Mouse (Mus musculus): ENCODE measurements around the gene St6galnac6. TPM values are rescaled to one million over a fixed set of nuclear protein-coding genes. Genes with fewer than 3 reads are reported as not detected.

The St6galnac6 gene
- polyA plus RNA-seq, 1 experiment from 2014 or later: 12.2 TPM

- no peaks in the 10 kb centered on the region for H3K9me3 ChIP-seq (ENCODE audit: control insufficient read depth, low read length)
- no peaks in the 10 kb centered on the region for H3K27me3 ChIP-seq (ENCODE audit: control insufficient read depth, insufficient read depth, low read length)
- H3K4me1 ChIP-seq (ENCODE audit: control insufficient read depth in 2 of 2, insufficient read depth in 2 of 2, low read length in 2 of 2): peaks cover 49 to 52% of the 10 kb centered on the region in 2 experiments
- H3K27ac ChIP-seq (replicated peaks in 1 of 2; ENCODE audit: control insufficient read depth in 1 of 2, insufficient read depth in 1 of 2, low read depth in 2 of 2, low read length in 2 of 2): peak overlapping the region; percentile 61 to 81
- H3K4me3 ChIP-seq (ENCODE audit: control insufficient read depth in 1 of 2, insufficient read depth in 1 of 2, low read depth in 1 of 2, low read length in 2 of 2): peak overlapping the region; percentile 9 to 50
- ATAC-seq (ENCODE audit: insufficient number of reproducible peaks, insufficient read depth, low FRiP score, low read depth): no peak
- H3K4me2 ChIP-seq (ENCODE audit: low read length): peak overlapping the region; percentile 85
- WGBS: 45% methylated on average over 4 of the region's 4 CpGs
- H3K36me3 ChIP-seq (ENCODE audit: control insufficient read depth, insufficient read depth, low read length): peaks cover 35% of the 10 kb centered on the region
- H3K9ac ChIP-seq (ENCODE audit: low read length): peak overlapping the region; percentile 93
These were observed 28.6 kb downstream of the St6galnac6 start for GRCm38 (mm10) chr2:32628044-32628550.

DNA sequence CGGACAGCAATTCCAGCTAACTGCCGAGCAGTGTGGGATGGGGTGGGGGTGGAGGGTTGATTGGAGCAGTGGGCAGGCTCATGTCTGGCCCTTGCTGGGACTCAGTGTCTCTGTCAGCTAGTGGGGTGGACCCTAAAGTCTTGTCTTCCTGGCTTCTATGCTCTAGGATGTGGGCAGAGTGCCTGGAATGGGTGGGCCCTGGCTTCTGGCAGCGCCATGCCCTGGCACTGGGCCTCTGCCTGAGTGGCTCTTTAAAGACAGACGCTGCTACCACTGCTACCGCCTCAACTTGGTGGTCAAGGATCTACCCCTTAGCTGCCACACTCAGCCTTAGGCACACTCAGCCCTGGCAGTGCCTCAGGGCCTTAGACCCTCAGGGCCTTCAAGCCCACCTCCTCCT is 29.2 kb downstream of the St6galnac6 start:
- Histone ChIP-seq H3K4me3 (ENCODE audit: control insufficient read depth in 1 of 2, insufficient read depth in 1 of 2, low read depth in 1 of 2, low read length in 2 of 2) (peak overlapping the region; percentile 5 to 50; a peak in 3 of 4 replicates), H3K27ac (replicated peaks in 1 of 2; ENCODE audit: control insufficient read depth in 1 of 2, insufficient read depth in 1 of 2, low read depth in 2 of 2, low read length in 2 of 2) (peak overlapping the region; percentile 61 to 81), H3K36me3 (ENCODE audit: control insufficient read depth, insufficient read depth, low read length) (peaks cover 41% of the 10 kb centered on the region), H3K9me3 (ENCODE audit: control insufficient read depth, low read length) (no peaks in the 10 kb centered on the region), H3K4me2 (ENCODE audit: low read length) (peak overlapping the region; percentile 85), H3K27me3 (ENCODE audit: control insufficient read depth, insufficient read depth, low read length) (no peaks in the 10 kb centered on the region), H3K4me1 (ENCODE audit: control insufficient read depth in 2 of 2, insufficient read depth in 2 of 2, low read length in 2 of 2) (peaks cover 49 to 56% of the 10 kb centered on the region in 2 experiments), H3K9ac (ENCODE audit: low read length) (peak overlapping the region; percentile 93)
- peak; percentile 5; the same call in 1 of the 2 replicates for ATAC-seq (ENCODE audit: insufficient number of reproducible peaks, insufficient read depth, low FRiP score, low read depth)
- 17% methylated on average over 5 of the region's 5 CpGs for WGBS

GRCm38 (mm10) chr2:32629276-32629976 is 29.9 kb downstream of the St6galnac6 start:
- WGBS: 54% methylated on average over 9 of the region's 9 CpGs
- ATAC-seq (ENCODE audit: insufficient number of reproducible peaks, insufficient read depth, low FRiP score, low read depth): no peak
- peaks cover 48% of the 10 kb centered on the region for H3K36me3 ChIP-seq (ENCODE audit: control insufficient read depth, insufficient read depth, low read length)

GRCm38 (mm10) chr2:32630036-32630435 is 30.5 kb downstream of the St6galnac6 start:
- H3K4me1 ChIP-seq (ENCODE audit: control insufficient read depth in 2 of 2, insufficient read depth in 2 of 2, low read length in 2 of 2): peaks cover 47 to 58% of the 10 kb centered on the region in 2 experiments
- H3K4me2 ChIP-seq (ENCODE audit: low read length): no peak overlapping the region
- no peak overlapping the region for H3K27ac ChIP-seq (replicated peaks in 1 of 2; ENCODE audit: control insufficient read depth in 1 of 2, insufficient read depth in 1 of 2, low read depth in 2 of 2, low read length in 2 of 2)
- H3K27me3 ChIP-seq (ENCODE audit: control insufficient read depth, insufficient read depth, low read length): no peaks in the 10 kb centered on the region
- H3K4me3 ChIP-seq (ENCODE audit: control insufficient read depth in 1 of 2, insufficient read depth in 1 of 2, low read depth in 1 of 2, low read length in 2 of 2): no peak overlapping the region
- no peak overlapping the region for H3K9ac ChIP-seq (ENCODE audit: low read length)
- peaks cover 54% of the 10 kb centered on the region for H3K36me3 ChIP-seq (ENCODE audit: control insufficient read depth, insufficient read depth, low read length)
- whole genome bisulfite sequencing: 82% methylated on average over 9 of the region's 9 CpGs
- H3K9me3 ChIP-seq (ENCODE audit: control insufficient read depth, low read length): no peaks in the 10 kb centered on the region
- ATAC-seq (ENCODE audit: insufficient number of reproducible peaks, insufficient read depth, low FRiP score, low read depth): no peak

More at GRCm38 (mm10) chr2:32629276-32629976, 29.9 kb downstream of the St6galnac6 start:
- peak overlapping the region; percentile 93 for H3K9ac ChIP-seq (ENCODE audit: low read length)
- H3K4me1 ChIP-seq (ENCODE audit: control insufficient read depth in 2 of 2, insufficient read depth in 2 of 2, low read length in 2 of 2): peaks cover 51 to 61% of the 10 kb centered on the region in 2 experiments
- peak overlapping the region in 1 of 2 experiments; percentile 61; a peak in 2 of 4 replicates for H3K27ac ChIP-seq (replicated peaks in 1 of 2; ENCODE audit: control insufficient read depth in 1 of 2, insufficient read depth in 1 of 2, low read depth in 2 of 2, low read length in 2 of 2)
- H3K9me3 ChIP-seq (ENCODE audit: control insufficient read depth, low read length): no peaks in the 10 kb centered on the region
- peak overlapping the region; percentile 85 for H3K4me2 ChIP-seq (ENCODE audit: low read length)
- H3K27me3 ChIP-seq (ENCODE audit: control insufficient read depth, insufficient read depth, low read length): no peaks in the 10 kb centered on the region
- H3K4me3 ChIP-seq (ENCODE audit: control insufficient read depth in 1 of 2, insufficient read depth in 1 of 2, low read depth in 1 of 2, low read length in 2 of 2): peak overlapping the region in 1 of 2 experiments; percentile 50; a peak in 1 of 4 replicates

GRCm38 (mm10) chr2:32631046-32631445 is 31.5 kb downstream of the St6galnac6 start:
- WGBS: 83% methylated on average over 10 of the region's 10 CpGs
- no peak for ATAC-seq (ENCODE audit: insufficient number of reproducible peaks, insufficient read depth, low FRiP score, low read depth)
- no peak overlapping the region for H3K4me3 ChIP-seq (ENCODE audit: control insufficient read depth in 1 of 2, insufficient read depth in 1 of 2, low read depth in 1 of 2, low read length in 2 of 2)
- H3K9ac ChIP-seq (ENCODE audit: low read length): no peak overlapping the region
- H3K36me3 ChIP-seq (ENCODE audit: control insufficient read depth, insufficient read depth, low read length): peaks cover 59% of the 10 kb centered on the region
- H3K27ac ChIP-seq (replicated peaks in 1 of 2; ENCODE audit: control insufficient read depth in 1 of 2, insufficient read depth in 1 of 2, low read depth in 2 of 2, low read length in 2 of 2): no peak overlapping the region
- no peak overlapping the region for H3K4me2 ChIP-seq (ENCODE audit: low read length)
- peaks cover 42 to 56% of the 10 kb centered on the region in 2 experiments for H3K4me1 ChIP-seq (ENCODE audit: control insufficient read depth in 2 of 2, insufficient read depth in 2 of 2, low read length in 2 of 2)
- H3K27me3 ChIP-seq (ENCODE audit: control insufficient read depth, insufficient read depth, low read length): no peaks in the 10 kb centered on the region
- H3K9me3 ChIP-seq (ENCODE audit: control insufficient read depth, low read length): no peaks in the 10 kb centered on the region

- Histone ChIP-seq H3K4me1 (ENCODE audit: control insufficient read depth in 2 of 2, insufficient read depth in 2 of 2, low read length in 2 of 2) (peaks cover 37 to 51% of the 10 kb centered on the region in 2 experiments), H3K4me2 (ENCODE audit: low read length) (no peak overlapping the region), H3K36me3 (ENCODE audit: control insufficient read depth, insufficient read depth, low read length) (peaks cover 67% of the 10 kb centered on the region), H3K4me3 (ENCODE audit: control insufficient read depth in 1 of 2, insufficient read depth in 1 of 2, low read depth in 1 of 2, low read length in 2 of 2) (no peak overlapping the region), H3K9ac (ENCODE audit: low read length) (no peak overlapping the region), H3K27ac (replicated peaks in 1 of 2; ENCODE audit: control insufficient read depth in 1 of 2, insufficient read depth in 1 of 2, low read depth in 2 of 2, low read length in 2 of 2) (peak overlapping the region in 1 of 2 experiments; percentile 53; a peak in 2 of 4 replicates), H3K9me3 (ENCODE audit: control insufficient read depth, low read length) (no peaks in the 10 kb centered on the region), H3K27me3 (ENCODE audit: control insufficient read depth, insufficient read depth, low read length) (no peaks in the 10 kb centered on the region)
- WGBS: 38% methylated on average over 7 of the region's 7 CpGs
- ATAC-seq (ENCODE audit: insufficient number of reproducible peaks, insufficient read depth, low FRiP score, low read depth): peak; percentile 21; the same call in 1 of the 2 replicates
These were observed 32.4 kb downstream of the St6galnac6 start for GRCm38 (mm10) chr2:32631737-32632394.

- no peaks in the 10 kb centered on the region for H3K27me3 ChIP-seq (ENCODE audit: control insufficient read depth, insufficient read depth, low read length)
- no peak overlapping the region for H3K9ac ChIP-seq (ENCODE audit: low read length)
- peak overlapping the region in 1 of 2 experiments; percentile 70; a peak in 3 of 4 replicates for H3K27ac ChIP-seq (replicated peaks in 1 of 2; ENCODE audit: control insufficient read depth in 1 of 2, insufficient read depth in 1 of 2, low read depth in 2 of 2, low read length in 2 of 2)
- peaks cover 68% of the 10 kb centered on the region for H3K36me3 ChIP-seq (ENCODE audit: control insufficient read depth, insufficient read depth, low read length)
- no peak overlapping the region for H3K4me3 ChIP-seq (ENCODE audit: control insufficient read depth in 1 of 2, insufficient read depth in 1 of 2, low read depth in 1 of 2, low read length in 2 of 2)
- H3K9me3 ChIP-seq (ENCODE audit: control insufficient read depth, low read length): no peaks in the 10 kb centered on the region
- 71% methylated on average over 5 of the region's 5 CpGs for WGBS
- ATAC-seq (ENCODE audit: insufficient number of reproducible peaks, insufficient read depth, low FRiP score, low read depth): no peak
- no peak overlapping the region for H3K4me2 ChIP-seq (ENCODE audit: low read length)
- H3K4me1 ChIP-seq (ENCODE audit: control insufficient read depth in 2 of 2, insufficient read depth in 2 of 2, low read length in 2 of 2): peaks cover 28 to 44% of the 10 kb centered on the region in 2 experiments
These were observed 34.2 kb downstream of the St6galnac6 start for GRCm38 (mm10) chr2:32633660-32634059.
